Mouse (Mus musculus): ENCODE results near the gene Ptn.

Gene Ptn

GRCm38 (mm10) chr6:36830371-36830925 is 20.4 kb upstream of the Ptn start:
- H3K27me3 ChIP-seq (ENCODE audit: insufficient read depth, low read length): no peaks in the 10 kb centered on the region
- H3K4me1 ChIP-seq (replicated peaks; ENCODE audit: low read depth, low read length): no peaks in the 10 kb centered on the region
- peaks cover 24% of the 10 kb centered on the region for H3K9me3 ChIP-seq (ENCODE audit: low read length)
- no peak overlapping the region for H3K4me3 ChIP-seq (replicated peaks; ENCODE audit: low read length)
- no peaks in the 10 kb centered on the region for H3K36me3 ChIP-seq (ENCODE audit: insufficient read depth, low read length)
- TF ChIP-seq POU5F1 (IDR thresholded peaks at IDR 0.05; ENCODE audit: borderline replicate concordance, low read length): no peak
- TF ChIP-seq CTCF (conservative IDR thresholded peaks at IDR 0.05; ENCODE audit: low read length): no peak
- no peak for TF ChIP-seq NANOG (IDR thresholded peaks at IDR 0.05; ENCODE audit: borderline replicate concordance, low read length)

GRCm38 (mm10) chr6:36819784-36820050 is 9.7 kb upstream of the Ptn start:
- Histone ChIP-seq H3K36me3 (ENCODE audit: insufficient read depth, low read length) (no peaks in the 10 kb centered on the region), H3K4me1 (replicated peaks; ENCODE audit: low read depth, low read length) (no peaks in the 10 kb centered on the region), H3K27me3 (ENCODE audit: insufficient read depth, low read length) (no peaks in the 10 kb centered on the region), H3K9me3 (ENCODE audit: low read length) (no peaks in the 10 kb centered on the region), H3K4me3 (replicated peaks; ENCODE audit: low read length) (no peak overlapping the region)
- TF ChIP-seq POU5F1 (IDR thresholded peaks at IDR 0.05; ENCODE audit: borderline replicate concordance, low read length): no peak

GRCm38 (mm10) chr6:36819019-36819783 is 9.2 kb upstream of the Ptn start:
- Histone ChIP-seq H3K4me3 (replicated peaks; ENCODE audit: low read length) (no peak overlapping the region), H3K36me3 (ENCODE audit: insufficient read depth, low read length) (no peaks in the 10 kb centered on the region), H3K27me3 (ENCODE audit: insufficient read depth, low read length) (no peaks in the 10 kb centered on the region), H3K4me1 (replicated peaks; ENCODE audit: low read depth, low read length) (no peaks in the 10 kb centered on the region), H3K9me3 (ENCODE audit: low read length) (no peaks in the 10 kb centered on the region)
- TF ChIP-seq NANOG (IDR thresholded peaks at IDR 0.05; ENCODE audit: borderline replicate concordance, low read length) (no peak), POU5F1 (IDR thresholded peaks at IDR 0.05; ENCODE audit: borderline replicate concordance, low read length) (no peak), CTCF (conservative IDR thresholded peaks at IDR 0.05; ENCODE audit: low read length) (no peak)

- no peaks in the 10 kb centered on the region for H3K36me3 ChIP-seq (ENCODE audit: insufficient read depth, low read length)
- TF ChIP-seq POU5F1 (IDR thresholded peaks at IDR 0.05; ENCODE audit: borderline replicate concordance, low read length) (no peak), CTCF (conservative IDR thresholded peaks at IDR 0.05; ENCODE audit: low read length) (no peak), NANOG (IDR thresholded peaks at IDR 0.05; ENCODE audit: borderline replicate concordance, low read length) (no peak)
- H3K4me1 ChIP-seq (replicated peaks; ENCODE audit: low read depth, low read length): no peaks in the 10 kb centered on the region
- no peaks in the 10 kb centered on the region for H3K9me3 ChIP-seq (ENCODE audit: low read length)
- H3K27me3 ChIP-seq (ENCODE audit: insufficient read depth, low read length): no peaks in the 10 kb centered on the region
- no peak overlapping the region for H3K4me3 ChIP-seq (replicated peaks; ENCODE audit: low read length)
Observed at GRCm38 (mm10) chr6:36818281-36819018, 8.4 kb upstream of the Ptn start.

- Histone ChIP-seq H3K36me3 (ENCODE audit: insufficient read depth, low read length) (no peaks in the 10 kb centered on the region), H3K27me3 (ENCODE audit: insufficient read depth, low read length) (0 out of 2 replicates have a peak, but pooled peaks cover 3% of the 10 kb centered on the region), H3K4me1 (replicated peaks; ENCODE audit: low read depth, low read length) (no peaks in the 10 kb centered on the region), H3K9me3 (ENCODE audit: low read length) (no peaks in the 10 kb centered on the region), H3K4me3 (replicated peaks; ENCODE audit: low read length) (no peak overlapping the region)
- TF ChIP-seq POU5F1 (IDR thresholded peaks at IDR 0.05; ENCODE audit: borderline replicate concordance, low read length) (no peak), CTCF (conservative IDR thresholded peaks at IDR 0.05; ENCODE audit: low read length) (no peak), NANOG (IDR thresholded peaks at IDR 0.05; ENCODE audit: borderline replicate concordance, low read length) (no peak)
Observed at GRCm38 (mm10) chr6:36816666-36817065, 6.6 kb upstream of the Ptn start.

GRCm38 (mm10) chr6:36815992-36816391 is 6.0 kb upstream of the Ptn start:
- no peak for TF ChIP-seq POU5F1 (IDR thresholded peaks at IDR 0.05; ENCODE audit: borderline replicate concordance, low read length)
- no peak for TF ChIP-seq CTCF (conservative IDR thresholded peaks at IDR 0.05; ENCODE audit: low read length)
- TF ChIP-seq NANOG (IDR thresholded peaks at IDR 0.05; ENCODE audit: borderline replicate concordance, low read length): no peak
- Histone ChIP-seq H3K4me3 (replicated peaks; ENCODE audit: low read length) (no peak overlapping the region), H3K4me1 (replicated peaks; ENCODE audit: low read depth, low read length) (no peaks in the 10 kb centered on the region), H3K9me3 (ENCODE audit: low read length) (no peaks in the 10 kb centered on the region), H3K27me3 (ENCODE audit: insufficient read depth, low read length) (peaks cover 6% of the 10 kb centered on the region), H3K36me3 (ENCODE audit: insufficient read depth, low read length) (no peaks in the 10 kb centered on the region)

GRCm38 (mm10) chr6:36812666-36813515 is 2.9 kb upstream of the Ptn start:
- Histone ChIP-seq H3K36me3 (ENCODE audit: insufficient read depth, low read length) (no peaks in the 10 kb centered on the region), H3K4me3 (replicated peaks; ENCODE audit: low read length) (no peak overlapping the region), H3K27me3 (ENCODE audit: insufficient read depth, low read length) (peaks cover 27% of the 10 kb centered on the region), H3K4me1 (replicated peaks; ENCODE audit: low read depth, low read length) (peaks cover 18% of the 10 kb centered on the region), H3K9me3 (ENCODE audit: low read length) (no peaks in the 10 kb centered on the region)
- TF ChIP-seq NANOG (IDR thresholded peaks at IDR 0.05; ENCODE audit: borderline replicate concordance, low read length) (no peak), POU5F1 (IDR thresholded peaks at IDR 0.05; ENCODE audit: borderline replicate concordance, low read length) (no peak), CTCF (conservative IDR thresholded peaks at IDR 0.05; ENCODE audit: low read length) (no peak)

GRCm38 (mm10) chr6:36810448-36810847 is 428 bp upstream of the Ptn start:
- Histone ChIP-seq H3K27me3 (ENCODE audit: insufficient read depth, low read length) (peaks cover 27% of the 10 kb centered on the region), H3K9me3 (ENCODE audit: low read length) (no peaks in the 10 kb centered on the region), H3K36me3 (ENCODE audit: insufficient read depth, low read length) (no peaks in the 10 kb centered on the region), H3K4me1 (replicated peaks; ENCODE audit: low read depth, low read length) (peaks cover 18% of the 10 kb centered on the region), H3K4me3 (replicated peaks; ENCODE audit: low read length) (peak overlapping the region; percentile 74)
- TF ChIP-seq POU5F1 (IDR thresholded peaks at IDR 0.05; ENCODE audit: borderline replicate concordance, low read length) (no peak), NANOG (IDR thresholded peaks at IDR 0.05; ENCODE audit: borderline replicate concordance, low read length) (no peak), CTCF (conservative IDR thresholded peaks at IDR 0.05; ENCODE audit: low read length) (no peak)

Measured in E14TG2a.4 (cell line).